Mouse (Mus musculus): Measurements from ENCODE around the gene Acsl1. TPM values are rescaled to one million over a fixed set of nuclear protein-coding genes. Genes with fewer than 3 reads are reported as not detected.
A peak's percentile ranks its signal among the peaks of the same experiment; 100 is the strongest.

Gene Acsl1
- total RNA-seq, 2 experiments from 2014 or later = 41.4 to 45.8 TPM

- no peak for DNase-seq (ENCODE audit: extremely low spot score in 1 of 2, low spot score in 2 of 2)
- H3K27ac ChIP-seq = no peak overlapping the region
- intact Hi-C loops (cut with DNase I) = no loop called here
- no peak overlapping the region for H3K4me3 ChIP-seq
- TF ChIP-seq CTCF (IDR thresholded peaks at IDR 0.05) = no peak
Observed at GRCm38 (mm10) chr8:46449063-46449462, 21.8 kb upstream of the Acsl1 start.

- Histone ChIP-seq H3K27ac (no peak overlapping the region), H3K4me3 (no peak overlapping the region)
- DNase-seq (ENCODE audit: extremely low spot score in 1 of 2, low spot score in 2 of 2) = no peak
- TF ChIP-seq CTCF (IDR thresholded peaks at IDR 0.05) = no peak
- intact Hi-C loops (cut with DNase I) = no loop called here
Observed at GRCm38 (mm10) chr8:46449723-46450251, 21.1 kb upstream of the Acsl1 start.

- DNase-seq (ENCODE audit: extremely low spot score in 1 of 2, low spot score in 2 of 2) = no peak
- Histone ChIP-seq H3K27ac (no peak overlapping the region), H3K4me3 (no peak overlapping the region)
- intact Hi-C loops (cut with DNase I) = no loop called here
- TF ChIP-seq CTCF (IDR thresholded peaks at IDR 0.05) = no peak
Observed at GRCm38 (mm10) chr8:46458215-46458811, 12.5 kb upstream of the Acsl1 start.

GRCm38 (mm10) chr8:46468400-46468799, 2.4 kb upstream of the Acsl1 start:
- DNase-seq (ENCODE audit: extremely low spot score in 1 of 2, low spot score in 2 of 2) = no peak
- TF ChIP-seq CTCF (IDR thresholded peaks at IDR 0.05) = no peak
- no peak overlapping the region for H3K27ac ChIP-seq
- no peak overlapping the region for H3K4me3 ChIP-seq
- intact Hi-C loops (cut with DNase I) = no loop called here

- no peak for TF ChIP-seq CTCF (IDR thresholded peaks at IDR 0.05)
- DNase-seq (ENCODE audit: extremely low spot score in 1 of 2, low spot score in 2 of 2) = no peak
- intact Hi-C loops (cut with DNase I) = no loop called here
- Histone ChIP-seq H3K27ac (no peak overlapping the region), H3K4me3 (no peak overlapping the region)
Observed at GRCm38 (mm10) chr8:46469071-46469769, 1.6 kb upstream of the Acsl1 start.

- no peak overlapping the region for H3K27ac ChIP-seq
- intact Hi-C loops (cut with DNase I) = loop anchor here (5.0 kb wide), 2 partner anchors 62 to 873 kb away; no protein-coding TSS in a partner anchor
- no peak for TF ChIP-seq CTCF (IDR thresholded peaks at IDR 0.05)
- H3K4me3 ChIP-seq = no peak overlapping the region; the same call in 1 of the 2 replicates
- no peak for DNase-seq (ENCODE audit: extremely low spot score in 1 of 2, low spot score in 2 of 2)
Observed at GRCm38 (mm10) chr8:46470091-46470791, 596 bp upstream of the Acsl1 start.

GRCm38 (mm10) chr8:46471926-46472485, 1.2 kb downstream of the Acsl1 start:
- no peak for TF ChIP-seq CTCF (IDR thresholded peaks at IDR 0.05)
- no peak for DNase-seq (ENCODE audit: extremely low spot score in 1 of 2, low spot score in 2 of 2)
- Histone ChIP-seq H3K27ac (peak overlapping the region; percentile 95), H3K4me3 (peak overlapping the region; percentile 67)
- intact Hi-C loops (cut with DNase I) = loop anchor here (5.0 kb wide), 2 partner anchors 60 to 875 kb away; no protein-coding TSS in a partner anchor

- intact Hi-C loops (cut with DNase I) = loop anchor here (5.0 kb wide), 2 partner anchors 58 to 877 kb away; no protein-coding TSS in a partner anchor
- TF ChIP-seq CTCF (IDR thresholded peaks at IDR 0.05) = no peak
- no peak for DNase-seq (ENCODE audit: extremely low spot score in 1 of 2, low spot score in 2 of 2)
- Histone ChIP-seq H3K4me3 (no peak overlapping the region), H3K27ac (no peak overlapping the region)
Observed at GRCm38 (mm10) chr8:46474120-46474519, 3.3 kb downstream of the Acsl1 start.

- no peak overlapping the region for H3K27ac ChIP-seq
- H3K4me3 ChIP-seq = no peak overlapping the region
- TF ChIP-seq CTCF (IDR thresholded peaks at IDR 0.05) = no peak
- no peak for DNase-seq (ENCODE audit: extremely low spot score in 1 of 2, low spot score in 2 of 2)
- intact Hi-C loops (cut with DNase I) = loop anchor here (5.0 kb wide), 2 partner anchors 58 to 877 kb away; no protein-coding TSS in a partner anchor
Observed at GRCm38 (mm10) chr8:46474634-46475033, 3.8 kb downstream of the Acsl1 start.

GRCm38 (mm10) chr8:46475404-46475803, 4.6 kb downstream of the Acsl1 start:
- intact Hi-C loops (cut with DNase I) = no loop called here
- no peak for DNase-seq (ENCODE audit: extremely low spot score in 1 of 2, low spot score in 2 of 2)
- H3K4me3 ChIP-seq = no peak overlapping the region
- H3K27ac ChIP-seq = no peak overlapping the region
- no peak for TF ChIP-seq CTCF (IDR thresholded peaks at IDR 0.05)

GRCm38 (mm10) chr8:46475942-46476341, 5.1 kb downstream of the Acsl1 start:
- H3K27ac ChIP-seq = no peak overlapping the region
- no peak for TF ChIP-seq CTCF (IDR thresholded peaks at IDR 0.05)
- intact Hi-C loops (cut with DNase I) = no loop called here
- DNase-seq (ENCODE audit: extremely low spot score in 1 of 2, low spot score in 2 of 2) = no peak
- H3K4me3 ChIP-seq = no peak overlapping the region
